Mouse (Mus musculus): ENCODE measurements around the gene Rbm43. TPM values are rescaled to one million over a fixed set of nuclear protein-coding genes. Genes with fewer than 3 reads are reported as not detected.
"Not testable (repeated sequence)": the region's sequence is repeated elsewhere in the genome, so short reads cannot be mapped to it uniquely, and the experiment has no call there.

Gene Rbm43
- polyA plus RNA-seq, 1 experiment from 2014 or later, result 5.1 TPM

DNA sequence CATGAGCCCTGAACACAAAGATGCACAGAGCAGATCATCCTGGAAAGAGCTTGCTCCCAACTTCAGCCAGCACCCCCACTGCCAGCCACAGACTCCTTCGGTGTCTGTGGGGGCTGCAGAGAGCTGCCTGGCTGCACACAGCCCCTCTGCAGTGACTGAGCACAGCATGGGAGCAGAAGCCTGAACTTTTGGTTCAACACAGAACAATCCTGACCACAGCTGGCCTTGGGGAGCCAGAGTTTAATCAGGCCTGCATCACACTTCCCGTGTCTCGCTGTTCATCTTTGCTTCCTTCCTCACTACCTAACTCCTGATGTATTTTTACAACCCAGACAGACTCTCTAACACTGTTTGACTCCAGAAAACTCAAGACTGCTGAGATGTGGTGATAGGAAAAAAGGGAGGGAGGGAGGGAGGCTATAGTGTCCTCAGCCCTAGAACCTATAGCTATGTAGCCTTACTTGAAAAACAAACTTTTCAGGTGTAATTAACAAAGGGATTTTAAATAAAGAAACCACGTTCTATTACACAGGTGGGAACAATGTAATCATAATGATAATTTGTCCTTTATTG, 27.3 kb downstream of the Rbm43 start:
- H3K4me1 ChIP-seq (replicated peaks; ENCODE audit: control insufficient read depth, insufficient read depth, low read length), result no peaks in the 10 kb centered on the region
- no peaks in the 10 kb centered on the region for H3K9me3 ChIP-seq (ENCODE audit: control insufficient read depth)
- no peak overlapping the region for H3K4me2 ChIP-seq (replicated peaks; ENCODE audit: low read depth)
- ATAC-seq, result no peak
- 57% methylated on average over 4 of the region's 4 CpGs for WGBS
- H3K27ac ChIP-seq (ENCODE audit: low read depth, low read length), result no peak overlapping the region
- TF ChIP-seq CTCF (IDR thresholded peaks at IDR 0.05; ENCODE audit: low read depth), result no peak
- no peak overlapping the region for H3K4me3 ChIP-seq (ENCODE audit: low read depth, low read length)
- no peak overlapping the region for H3K9ac ChIP-seq (ENCODE audit: low read depth, low read length)
- H3K36me3 ChIP-seq (ENCODE audit: control insufficient read depth, insufficient read depth), result no peaks in the 10 kb centered on the region
- H3K27me3 ChIP-seq (replicated peaks; ENCODE audit: control insufficient read depth, insufficient read depth, low read length), result no peaks in the 10 kb centered on the region

DNA sequence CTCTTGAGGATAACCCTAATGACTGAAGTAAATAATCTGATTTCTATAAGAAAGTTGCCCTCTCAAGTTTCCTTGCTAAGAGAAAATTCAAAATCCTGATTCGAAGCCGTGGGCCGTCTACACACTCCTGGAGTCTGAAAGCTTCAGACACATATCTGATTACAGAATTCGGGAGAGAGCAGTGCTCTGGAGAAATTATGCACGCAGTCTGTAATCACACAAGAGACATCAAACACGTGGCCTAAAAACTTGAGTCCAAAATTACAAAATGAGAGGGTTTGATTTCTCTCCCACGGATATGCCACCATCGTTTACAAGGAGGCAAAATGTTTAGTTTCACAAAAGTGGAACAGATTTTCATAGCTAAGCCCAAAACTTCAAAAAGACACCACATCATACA, 29.3 kb downstream of the Rbm43 start:
- no peak for ATAC-seq
- H3K9ac ChIP-seq (ENCODE audit: low read depth, low read length), result no peak overlapping the region
- WGBS, result 74% methylated on average over 8 of the region's 8 CpGs
- H3K36me3 ChIP-seq (ENCODE audit: control insufficient read depth, insufficient read depth), result no peaks in the 10 kb centered on the region
- TF ChIP-seq CTCF (IDR thresholded peaks at IDR 0.05; ENCODE audit: low read depth), result no peak
- no peaks in the 10 kb centered on the region for H3K9me3 ChIP-seq (ENCODE audit: control insufficient read depth)
- no peak overlapping the region for H3K4me3 ChIP-seq (ENCODE audit: low read depth, low read length)
- no peaks in the 10 kb centered on the region for H3K4me1 ChIP-seq (replicated peaks; ENCODE audit: control insufficient read depth, insufficient read depth, low read length)
- no peak overlapping the region for H3K27ac ChIP-seq (ENCODE audit: low read depth, low read length)
- no peak overlapping the region for H3K4me2 ChIP-seq (replicated peaks; ENCODE audit: low read depth)
- no peaks in the 10 kb centered on the region for H3K27me3 ChIP-seq (replicated peaks; ENCODE audit: control insufficient read depth, insufficient read depth, low read length)

DNA sequence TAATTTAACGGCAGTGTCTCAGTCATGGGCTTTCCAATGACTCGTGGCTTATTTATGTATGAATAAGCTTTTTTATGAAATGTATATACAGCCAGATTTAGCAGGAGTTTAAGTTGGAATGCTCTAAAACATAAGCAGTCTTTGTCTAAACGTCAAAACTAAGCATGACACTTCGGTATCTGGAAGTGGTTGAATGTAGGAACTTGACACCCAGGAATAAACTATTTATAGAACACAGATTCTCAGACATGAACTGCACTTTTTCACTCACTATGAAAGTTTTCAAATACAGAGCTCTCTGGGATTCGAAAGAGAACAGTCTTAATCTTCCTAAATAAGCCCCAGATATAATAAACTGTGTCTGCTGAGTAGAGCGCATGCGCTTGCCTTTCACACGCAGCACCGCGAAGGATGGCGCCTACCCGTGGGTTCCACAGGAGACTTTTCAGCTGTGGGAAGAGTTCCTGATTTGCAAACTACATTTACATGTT, 42.5 kb downstream of the Rbm43 start:
- Histone ChIP-seq H3K9ac (ENCODE audit: low read depth, low read length) (no peak overlapping the region), H3K27ac (ENCODE audit: low read depth, low read length) (no peak overlapping the region), H3K27me3 (replicated peaks; ENCODE audit: control insufficient read depth, insufficient read depth, low read length) (no peaks in the 10 kb centered on the region), H3K4me3 (ENCODE audit: low read depth, low read length) (no peak overlapping the region), H3K9me3 (ENCODE audit: control insufficient read depth) (no peaks in the 10 kb centered on the region), H3K36me3 (ENCODE audit: control insufficient read depth, insufficient read depth) (no peaks in the 10 kb centered on the region), H3K4me2 (replicated peaks; ENCODE audit: low read depth) (no peak overlapping the region), H3K4me1 (replicated peaks; ENCODE audit: control insufficient read depth, insufficient read depth, low read length) (no peaks in the 10 kb centered on the region)
- WGBS, result 64% methylated on average over 12 of the region's 12 CpGs
- TF ChIP-seq CTCF (IDR thresholded peaks at IDR 0.05; ENCODE audit: low read depth), result no peak
- ATAC-seq, result no peak

DNA sequence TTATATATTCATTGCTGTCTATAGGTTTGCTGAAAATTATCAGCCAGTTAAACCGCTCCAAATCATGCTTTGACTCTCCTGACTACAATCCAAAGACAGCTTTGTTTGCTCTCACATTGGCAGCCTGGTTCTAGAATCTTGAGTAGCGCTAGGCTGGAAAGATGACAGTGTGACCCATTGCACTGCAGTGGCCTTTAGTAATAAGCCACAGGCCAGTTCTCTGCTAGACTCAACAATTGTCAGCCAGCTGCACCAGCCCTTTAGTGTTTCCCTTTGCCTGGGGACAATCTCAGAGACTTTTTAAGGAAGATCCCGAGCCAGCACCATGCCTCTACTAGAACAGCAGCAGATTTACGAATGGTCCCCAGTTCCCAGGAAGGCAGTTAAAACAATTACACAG, 44.0 kb downstream of the Rbm43 start:
- Histone ChIP-seq H3K27ac (ENCODE audit: low read depth, low read length) (no peak overlapping the region), H3K4me2 (replicated peaks; ENCODE audit: low read depth) (no peak overlapping the region), H3K9me3 (ENCODE audit: control insufficient read depth) (no peaks in the 10 kb centered on the region), H3K36me3 (ENCODE audit: control insufficient read depth, insufficient read depth) (no peaks in the 10 kb centered on the region), H3K27me3 (replicated peaks; ENCODE audit: control insufficient read depth, insufficient read depth, low read length) (no peaks in the 10 kb centered on the region), H3K4me3 (ENCODE audit: low read depth, low read length) (no peak overlapping the region), H3K9ac (ENCODE audit: low read depth, low read length) (no peak overlapping the region), H3K4me1 (replicated peaks; ENCODE audit: control insufficient read depth, insufficient read depth, low read length) (no peaks in the 10 kb centered on the region)
- WGBS, result 85% methylated on average over 4 of the region's 4 CpGs
- TF ChIP-seq CTCF (IDR thresholded peaks at IDR 0.05; ENCODE audit: low read depth), result no peak
- ATAC-seq, result no peak

DNA sequence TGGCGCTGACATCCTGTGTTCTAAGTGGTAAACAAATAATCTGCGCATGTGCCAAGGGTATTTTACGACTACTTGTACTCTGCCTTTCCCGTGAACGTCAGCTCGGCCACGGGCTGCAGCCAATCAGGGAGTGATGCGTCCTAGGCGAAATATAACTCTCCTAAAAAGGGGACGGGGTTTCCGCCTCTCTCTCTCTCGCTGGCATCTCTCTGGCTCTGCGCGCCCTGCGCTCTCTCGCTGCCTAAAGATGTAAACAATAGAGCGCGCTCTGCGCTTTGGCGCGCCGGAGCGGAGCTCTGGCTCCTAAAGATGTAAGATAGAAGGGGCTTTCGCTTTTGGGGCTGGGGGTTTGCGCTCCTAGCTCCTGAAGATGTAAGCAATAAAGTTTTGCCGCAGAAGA, 44.8 kb downstream of the Rbm43 start:
- not testable (repeated sequence) for H3K4me3 ChIP-seq (ENCODE audit: low read depth, low read length); H3K9me3 ChIP-seq (ENCODE audit: control insufficient read depth); H3K36me3 ChIP-seq (ENCODE audit: control insufficient read depth, insufficient read depth); H3K27ac ChIP-seq (ENCODE audit: low read depth, low read length); H3K9ac ChIP-seq (ENCODE audit: low read depth, low read length); H3K27me3 ChIP-seq (replicated peaks; ENCODE audit: control insufficient read depth, insufficient read depth, low read length); H3K4me1 ChIP-seq (replicated peaks; ENCODE audit: control insufficient read depth, insufficient read depth, low read length); ATAC-seq; H3K4me2 ChIP-seq (replicated peaks; ENCODE audit: low read depth)
- WGBS, result 99% methylated on average over 10 of the region's 26 CpGs

DNA sequence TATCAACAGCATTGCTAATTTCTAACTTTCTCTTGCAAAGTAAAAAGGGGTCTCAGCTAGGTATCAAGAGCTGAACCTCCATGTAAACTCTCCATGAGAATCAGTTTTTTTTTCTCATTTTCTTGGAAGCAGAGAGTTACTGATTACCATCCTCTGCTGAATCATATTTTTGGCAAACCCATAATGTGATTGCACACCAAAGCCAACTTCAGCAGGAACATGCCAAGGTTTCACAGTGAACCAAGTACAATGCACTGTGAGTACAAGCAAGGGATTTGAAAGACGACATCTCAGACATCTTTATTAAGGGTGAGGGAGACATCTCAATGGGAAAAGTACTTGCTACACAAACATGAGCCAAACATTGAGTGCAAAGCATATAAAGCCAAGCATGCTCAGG, 54.8 kb downstream of the Rbm43 start:
- Histone ChIP-seq H3K9me3 (ENCODE audit: control insufficient read depth) (no peaks in the 10 kb centered on the region), H3K36me3 (ENCODE audit: control insufficient read depth, insufficient read depth) (no peaks in the 10 kb centered on the region), H3K9ac (ENCODE audit: low read depth, low read length) (no peak overlapping the region), H3K27ac (ENCODE audit: low read depth, low read length) (no peak overlapping the region), H3K4me1 (replicated peaks; ENCODE audit: control insufficient read depth, insufficient read depth, low read length) (no peaks in the 10 kb centered on the region), H3K4me2 (replicated peaks; ENCODE audit: low read depth) (no peak overlapping the region), H3K27me3 (replicated peaks; ENCODE audit: control insufficient read depth, insufficient read depth, low read length) (no peaks in the 10 kb centered on the region), H3K4me3 (ENCODE audit: low read depth, low read length) (no peak overlapping the region)
- WGBS, result 86% methylated on average over 1 of the region's 1 CpGs
- no peak for TF ChIP-seq CTCF (IDR thresholded peaks at IDR 0.05; ENCODE audit: low read depth)
- no peak for ATAC-seq

Other genes starting within 250 kb of the Rbm43 start
- gene Nmi, start 38.3 kb upstream of the Rbm43 start, polyA plus RNA-seq (2015; fragmentation: Nextera tagmentation; extraction: Ambion mirVana), result 84.6 and 86.7 TPM in 2 replicates
- gene Tnfaip6, start 102.8 kb upstream of the Rbm43 start, polyA plus RNA-seq (2015; fragmentation: Nextera tagmentation; extraction: Ambion mirVana), result 1.7 and 2.4 TPM in 2 replicates
- 9.3 and 13.3 TPM in 2 replicates for gene Rif1, start 137.7 kb upstream of the Rbm43 start, polyA plus RNA-seq (2015; fragmentation: Nextera tagmentation; extraction: Ambion mirVana)